Mouse (Mus musculus) Patski (cell line): ENCODE measurements around the gene Spo11. TPM values are rescaled to one million over a fixed set of nuclear protein-coding genes. Genes with fewer than 3 reads are reported as not detected.

ENCODE experiments used
- ATAC-seq: fragments of 100-300 bp; one replicate; pipeline ENCODE4 v1.8.0; 2021
- CTCF ChIA-PET: fragments of 350-600 bp; sonication (Branson Sonifier 250); formaldehyde crosslinking; loops from one replicate; lab custom pipeline; 2022; ENCODE audit warnings: inconsistent platforms; lab: Charles Lee
- POLR2A ChIA-PET: fragments of 350-600 bp; sonication (Branson Sonifier 250); formaldehyde crosslinking; loops from one replicate; lab custom pipeline; 2022; ENCODE audit warnings: antibody characterized with exemption, inconsistent platforms; lab: Charles Lee
- DNase-seq: peaks from one replicate; pipeline ENCODE4 v3.0.0-alpha.2; 2011; ENCODE audit warnings: low read depth, low spot score
- H3K27me3 ChIP-seq: fragments of 371-371 bp; one replicate; pipeline ENCODE4 v1.5.1; 2021
- CTCF ChIP-seq: fragments of 100-300 bp; IDR thresholded peaks from one replicate; pipeline ENCODE4 v1.5.1; 2021
- in situ Hi-C: fragments of 300-500 bp; cut with MboI; formaldehyde crosslinking; loops from 3 replicates; pipeline ENCODE4 v1.11.1; 2018; ENCODE audit warnings: low pct_unique_long_range_greater_than_20kb, mixed read lengths
- polyA plus RNA-seq: library from polyadenylated mRNA; unstranded; gene quantifications from one replicate; pipeline ENCODE4 v1.2.3, GENCODE M21; 2021

Spo11 gene
- polyA plus RNA-seq, 1 experiment from 2014 or later = 1.3 TPM

DNA sequence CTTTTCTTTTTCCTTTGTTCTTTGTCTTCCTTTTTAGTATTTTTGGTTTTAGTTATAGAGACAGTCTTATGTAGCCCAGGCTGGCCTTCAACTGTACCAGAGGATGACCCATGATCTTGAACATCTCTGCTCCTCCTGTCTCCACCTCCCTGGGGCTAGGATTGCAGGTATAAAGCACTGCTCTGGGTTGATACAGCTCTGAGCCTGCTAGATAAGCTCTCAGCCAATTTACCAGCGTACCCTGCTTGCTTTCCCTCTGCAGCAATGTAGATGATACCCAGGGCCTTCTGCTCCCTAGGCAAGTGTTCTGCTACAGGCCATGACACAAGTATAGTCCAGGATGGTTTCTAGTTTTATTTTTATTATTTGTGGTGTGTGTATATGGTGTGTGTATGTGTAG lies 64.4 kb downstream of the Spo11 start:
- ChIA-PET POLR2A (no interaction called here), CTCF (no interaction called here)
- no peak for TF ChIP-seq CTCF
- in situ Hi-C loops = no loop called here
- no peaks in the 10 kb centered on the region for H3K27me3 ChIP-seq
- ATAC-seq (no peak), DNase-seq (no peak)

- no peak for TF ChIP-seq CTCF
- no peaks in the 10 kb centered on the region for H3K27me3 ChIP-seq
- ChIA-PET CTCF (interaction anchor here (1.3 kb wide), 1 partner anchor 10 kb away, joined by 3 read pairs; no protein-coding TSS in a partner anchor), POLR2A (no interaction called here)
- peak; percentile 69 for DNase-seq
- in situ Hi-C loops = no loop called here
- peak; percentile 90 for ATAC-seq
Observed at GRCm38 (mm10) chr2:173042504-173043162, 65.1 kb downstream of the Spo11 start.

Other genes with a start within 250 kb of the Spo11 start
- gene Bmp7, start 37.4 kb upstream of the Spo11 start, polyA plus RNA-seq = 12.3 TPM
- gene Rae1, start 22.4 kb downstream of the Spo11 start, polyA plus RNA-seq = 77.6 TPM
- 27.5 TPM for gene Rbm38, start 42.8 kb downstream of the Spo11 start, polyA plus RNA-seq
- gene Ctcfl, start 141.8 kb downstream of the Spo11 start, polyA plus RNA-seq = not detected
- not detected for gene Pck1, start 175.3 kb downstream of the Spo11 start, polyA plus RNA-seq
- 0.05 TPM for gene Zbp1, start 241.2 kb downstream of the Spo11 start, polyA plus RNA-seq